Mouse (Mus musculus): ENCODE measurements at regions not wholly inside any gene's neighbourhood (a gene's known extent, or its start where the extent isn't known, plus 50 kb on each side); places are given as distances from the start of the nearest gene placed in this dataset.

- Histone ChIP-seq H3K36me3 (ENCODE audit: control insufficient read depth, insufficient read depth, low read length) (no peaks in the 10 kb centered on the region), H3K9ac (ENCODE audit: low read depth, low read length, severe bottlenecking) (no peak overlapping the region), H3K27ac (replicated peaks; ENCODE audit: low read depth, low read length) (no peak overlapping the region), H3K4me2 (replicated peaks; ENCODE audit: low read depth, low read length, severe bottlenecking) (no peak overlapping the region), H3K27me3 (ENCODE audit: control insufficient read depth, insufficient read depth, low read length) (no peaks in the 10 kb centered on the region), H3K4me3 (replicated peaks; ENCODE audit: low read length) (no peak overlapping the region), H3K4me1 (ENCODE audit: control insufficient read depth, insufficient read depth, low read length) (no peaks in the 10 kb centered on the region), H3K9me3 (ENCODE audit: control insufficient read depth, low read length) (no peaks in the 10 kb centered on the region)
- DNase-seq (ENCODE audit: low spot score) (no peak), ATAC-seq (ENCODE audit: low FRiP score, low read depth) (no peak)
- 77% methylated on average over 9 of the region's 9 CpGs for WGBS
- no peak for TF ChIP-seq POLR2A (IDR thresholded peaks at IDR 0.05; ENCODE audit: borderline replicate concordance, extremely low read depth, insufficient read depth, insufficient read length)
Observed at GRCm38 (mm10) chr11:20436057-20436456, 103.5 kb upstream of the Slc1a4 start.

GRCm38 (mm10) chr11:20442476-20442875, 100.6 kb upstream of the Sertad2 start:
- peaks cover under 1% of the 10 kb centered on the region; the same call in 1 of the 2 replicates for H3K9me3 ChIP-seq (ENCODE audit: control insufficient read depth, low read length)
- 47% methylated on average over 4 of the region's 4 CpGs for WGBS
- H3K4me1 ChIP-seq (ENCODE audit: control insufficient read depth, insufficient read depth, low read length) = peaks cover 6% of the 10 kb centered on the region; the same call in 1 of the 2 replicates
- no peak for TF ChIP-seq POLR2A (IDR thresholded peaks at IDR 0.05; ENCODE audit: borderline replicate concordance, extremely low read depth, insufficient read depth, insufficient read length)
- no peak overlapping the region for H3K4me3 ChIP-seq (replicated peaks; ENCODE audit: low read length)
- H3K9ac ChIP-seq (ENCODE audit: low read depth, low read length, severe bottlenecking) = no peak overlapping the region
- H3K27ac ChIP-seq (replicated peaks; ENCODE audit: low read depth, low read length) = no peak overlapping the region
- DNase-seq (ENCODE audit: low spot score) (no peak), ATAC-seq (ENCODE audit: low FRiP score, low read depth) (no peak)
- H3K36me3 ChIP-seq (ENCODE audit: control insufficient read depth, insufficient read depth, low read length) = no peaks in the 10 kb centered on the region
- H3K4me2 ChIP-seq (replicated peaks; ENCODE audit: low read depth, low read length, severe bottlenecking) = no peak overlapping the region
- no peaks in the 10 kb centered on the region for H3K27me3 ChIP-seq (ENCODE audit: control insufficient read depth, insufficient read depth, low read length)

- Histone ChIP-seq H3K4me2 (replicated peaks; ENCODE audit: low read depth, low read length, severe bottlenecking) (peak overlapping the region; percentile 68), H3K36me3 (ENCODE audit: control insufficient read depth, insufficient read depth, low read length) (no peaks in the 10 kb centered on the region), H3K9ac (ENCODE audit: low read depth, low read length, severe bottlenecking) (peak overlapping the region; percentile 42), H3K4me1 (ENCODE audit: control insufficient read depth, insufficient read depth, low read length) (peaks cover 6% of the 10 kb centered on the region; the same call in 1 of the 2 replicates), H3K27ac (replicated peaks; ENCODE audit: low read depth, low read length) (no peak overlapping the region), H3K9me3 (ENCODE audit: control insufficient read depth, low read length) (peaks cover 6% of the 10 kb centered on the region; the same call in 1 of the 2 replicates), H3K27me3 (ENCODE audit: control insufficient read depth, insufficient read depth, low read length) (no peaks in the 10 kb centered on the region), H3K4me3 (replicated peaks; ENCODE audit: low read length) (peak overlapping the region; percentile 30)
- 13% methylated on average over 17 of the region's 18 CpGs for WGBS
- DNase-seq (ENCODE audit: low spot score) (no peak), ATAC-seq (ENCODE audit: low FRiP score, low read depth) (no peak)
- no peak for TF ChIP-seq POLR2A (IDR thresholded peaks at IDR 0.05; ENCODE audit: borderline replicate concordance, extremely low read depth, insufficient read depth, insufficient read length)
Observed at GRCm38 (mm10) chr11:20445061-20445902, 97.8 kb upstream of the Sertad2 start.

- no peaks in the 10 kb centered on the region for H3K36me3 ChIP-seq (ENCODE audit: control insufficient read depth, insufficient read depth, low read length)
- peak overlapping the region; percentile 42 for H3K9ac ChIP-seq (ENCODE audit: low read depth, low read length, severe bottlenecking)
- peak; percentile 80 for ATAC-seq (ENCODE audit: low FRiP score, low read depth)
- peaks cover 6% of the 10 kb centered on the region; the same call in 1 of the 2 replicates for H3K4me1 ChIP-seq (ENCODE audit: control insufficient read depth, insufficient read depth, low read length)
- peaks cover 6% of the 10 kb centered on the region; the same call in 1 of the 2 replicates for H3K9me3 ChIP-seq (ENCODE audit: control insufficient read depth, low read length)
- H3K4me3 ChIP-seq (replicated peaks; ENCODE audit: low read length) = peak overlapping the region; percentile 30
- 0% methylated on average over 6 of the region's 6 CpGs for WGBS
- DNase-seq (ENCODE audit: low spot score) = peak; percentile 73
- no peaks in the 10 kb centered on the region for H3K27me3 ChIP-seq (ENCODE audit: control insufficient read depth, insufficient read depth, low read length)
- H3K27ac ChIP-seq (replicated peaks; ENCODE audit: low read depth, low read length) = no peak overlapping the region
- peak overlapping the region; percentile 68 for H3K4me2 ChIP-seq (replicated peaks; ENCODE audit: low read depth, low read length, severe bottlenecking)
- no peak for TF ChIP-seq POLR2A (IDR thresholded peaks at IDR 0.05; ENCODE audit: borderline replicate concordance, extremely low read depth, insufficient read depth, insufficient read length)
Observed at GRCm38 (mm10) chr11:20445903-20446264, 97.2 kb upstream of the Sertad2 start.

- 82% methylated on average over 3 of the region's 4 CpGs for WGBS
- ATAC-seq (ENCODE audit: low FRiP score, low read depth) = no peak
- 0 out of 2 replicates have a peak, but pooled peaks cover under 1% of the 10 kb centered on the region for H3K9me3 ChIP-seq (ENCODE audit: control insufficient read depth, low read length)
Observed at GRCm38 (mm10) chr11:20452901-20453300, 90.2 kb upstream of the Sertad2 start.

More at GRCm38 (mm10) chr11:20452901-20453300, 90.2 kb upstream of the Sertad2 start:
- no peak for DNase-seq (ENCODE audit: low spot score)
- Histone ChIP-seq H3K27ac (replicated peaks; ENCODE audit: low read depth, low read length) (no peak overlapping the region), H3K9ac (ENCODE audit: low read depth, low read length, severe bottlenecking) (no peak overlapping the region), H3K36me3 (ENCODE audit: control insufficient read depth, insufficient read depth, low read length) (no peaks in the 10 kb centered on the region), H3K27me3 (ENCODE audit: control insufficient read depth, insufficient read depth, low read length) (0 out of 2 replicates have a peak, but pooled peaks cover 12% of the 10 kb centered on the region), H3K4me1 (ENCODE audit: control insufficient read depth, insufficient read depth, low read length) (0 out of 2 replicates have a peak, but pooled peaks cover 3% of the 10 kb centered on the region), H3K4me3 (replicated peaks; ENCODE audit: low read length) (no peak overlapping the region), H3K4me2 (replicated peaks; ENCODE audit: low read depth, low read length, severe bottlenecking) (no peak overlapping the region)
- no peak for TF ChIP-seq POLR2A (IDR thresholded peaks at IDR 0.05; ENCODE audit: borderline replicate concordance, extremely low read depth, insufficient read depth, insufficient read length)

Measured in limb, embryonic 14.5 days (tissue).